Mouse (Mus musculus) MEL (cell line): Measurements from ENCODE around the gene Wipf1.

Experiments used
- CTCF ChIP-seq, 3 experiments: IDR thresholded peaks in 2 of 3; conservative IDR thresholded peaks in 1 of 3; 2 replicates each; pipeline ENCODE4 v1.5.1; 2011 to 2012; ENCODE audit warnings: low read length in 3 of 3, low read depth in 2 of 3, mild to moderate bottlenecking in 2 of 3, improper control_type of control experiment in 1 of 3, inconsistent platforms in 1 of 3, mixed read lengths in 1 of 3, moderate library complexity in 1 of 3; ENCODE audit not compliant: control insufficient read depth in 1 of 3, insufficient read depth in 1 of 3, poor library complexity in 1 of 3, severe bottlenecking in 1 of 3
- E2F4 ChIP-seq: IDR thresholded peaks from 2 replicates; pipeline ENCODE4 v1.6.1; 2011; ENCODE audit warnings: low read depth, low read length, improper control_type of control experiment, borderline replicate concordance
- EP300 ChIP-seq, 2 experiments: IDR thresholded peaks; 2 replicates each; pipeline ENCODE4 v1.6.1; 2011; ENCODE audit warnings: improper control_type of control experiment in 2 of 2, low read length in 2 of 2, low read depth in 1 of 2, mild to moderate bottlenecking in 1 of 2
- GATA1 ChIP-seq: IDR thresholded peaks from 2 replicates; pipeline ENCODE4 v1.6.1; 2011; ENCODE audit warnings: low read depth, low read length, improper control_type of control experiment
- MAFK ChIP-seq: IDR thresholded peaks from 2 replicates; pipeline ENCODE4 v1.6.1; 2011; ENCODE audit warnings: low read depth, mild to moderate bottlenecking, low read length, improper control_type of control experiment, borderline replicate concordance
- TBP ChIP-seq: IDR thresholded peaks from 2 replicates; pipeline ENCODE4 v1.8.0; 2011; ENCODE audit warnings: low read depth, low read length, improper control_type of control experiment

DNA sequence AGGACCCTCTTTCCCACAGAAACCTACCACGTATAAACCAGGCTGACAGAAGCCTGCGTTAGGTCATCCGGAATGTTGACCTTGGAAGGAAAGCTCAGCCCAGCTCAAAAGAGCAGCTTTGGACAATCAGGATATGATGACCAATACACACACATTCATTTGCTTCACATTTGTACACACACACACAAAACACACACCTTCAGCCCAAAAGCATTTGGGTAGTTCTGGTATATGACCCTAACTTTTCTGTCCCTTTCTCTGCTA is 19.6 kb downstream of the Wipf1 start:
- TF ChIP-seq GATA1 (no peak), TBP (no peak), E2F4 (no peak), EP300 (IDR thresholded peaks at IDR 0.05; ENCODE audit: low read depth in 1 of 2, low read length in 2 of 2) (no peak), CTCF (IDR thresholded peaks at IDR 0.05 in 2 of 3, conservative IDR thresholded peaks at IDR 0.05 in 1 of 3; ENCODE audit: control insufficient read depth in 1 of 3, insufficient read depth in 1 of 3, low read depth in 2 of 3, low read length in 3 of 3, poor library complexity in 1 of 3, severe bottlenecking in 1 of 3) (no peak), MAFK (no peak)
